Mouse (Mus musculus): ENCODE measurements around the gene Ankrd10.
"Not testable (repeated sequence)": the region's sequence is repeated elsewhere in the genome, so short reads cannot be mapped to it uniquely, and the experiment has no call there.

The Ankrd10 gene

DNA sequence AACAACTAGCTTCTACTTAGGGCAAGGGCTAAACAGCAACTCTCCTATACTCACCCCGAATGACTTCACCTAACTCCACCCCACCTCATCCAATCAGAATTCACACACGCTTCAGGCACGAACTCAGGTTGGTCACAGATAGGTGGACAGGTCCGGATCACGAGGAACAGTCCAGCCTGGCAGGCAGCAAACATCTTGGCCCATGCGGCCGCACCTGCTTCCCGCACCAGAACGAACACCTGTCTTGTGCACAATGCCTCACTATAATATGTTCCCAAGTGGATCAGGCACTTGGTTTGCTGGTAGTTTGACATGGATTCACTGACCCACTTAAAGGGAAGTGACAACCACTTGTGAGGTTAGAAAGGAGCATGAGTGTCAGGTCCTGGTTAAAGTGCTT is 26.7 kb downstream of the Ankrd10 start:
- no peak for DNase-seq

DNA sequence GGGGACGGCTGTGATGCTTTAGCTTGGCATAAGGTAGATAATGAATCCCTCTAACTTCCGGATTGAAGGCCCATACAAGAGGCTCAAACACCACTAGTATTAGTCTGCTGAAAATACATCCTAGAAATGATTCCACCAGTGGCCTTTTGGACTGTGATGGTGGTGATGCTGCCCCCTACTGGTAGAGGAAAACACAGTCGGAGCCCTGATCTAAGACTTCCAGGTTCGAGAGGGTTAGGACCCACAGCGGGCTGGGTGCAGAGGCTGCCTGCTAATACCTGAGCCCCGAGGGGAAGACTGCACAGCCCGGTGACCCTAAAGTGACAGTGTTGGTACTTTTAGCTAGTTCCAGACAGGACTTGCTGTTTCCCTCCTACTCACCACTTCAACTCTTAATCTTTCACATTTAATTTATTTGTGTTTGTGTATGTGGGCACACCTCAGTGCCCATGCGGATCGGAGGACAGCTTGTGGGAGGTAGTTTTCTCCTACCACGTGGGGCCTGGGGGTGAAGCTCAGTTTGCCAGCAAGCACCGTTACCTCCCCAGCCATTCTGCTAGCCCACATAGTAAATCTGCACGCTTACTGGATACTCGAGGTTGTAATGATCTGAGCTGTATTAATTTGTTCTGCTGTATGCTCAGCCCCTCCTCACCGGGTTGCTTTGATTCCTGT is 33.4 kb downstream of the Ankrd10 start:
- DNase-seq, result no peak

DNA sequence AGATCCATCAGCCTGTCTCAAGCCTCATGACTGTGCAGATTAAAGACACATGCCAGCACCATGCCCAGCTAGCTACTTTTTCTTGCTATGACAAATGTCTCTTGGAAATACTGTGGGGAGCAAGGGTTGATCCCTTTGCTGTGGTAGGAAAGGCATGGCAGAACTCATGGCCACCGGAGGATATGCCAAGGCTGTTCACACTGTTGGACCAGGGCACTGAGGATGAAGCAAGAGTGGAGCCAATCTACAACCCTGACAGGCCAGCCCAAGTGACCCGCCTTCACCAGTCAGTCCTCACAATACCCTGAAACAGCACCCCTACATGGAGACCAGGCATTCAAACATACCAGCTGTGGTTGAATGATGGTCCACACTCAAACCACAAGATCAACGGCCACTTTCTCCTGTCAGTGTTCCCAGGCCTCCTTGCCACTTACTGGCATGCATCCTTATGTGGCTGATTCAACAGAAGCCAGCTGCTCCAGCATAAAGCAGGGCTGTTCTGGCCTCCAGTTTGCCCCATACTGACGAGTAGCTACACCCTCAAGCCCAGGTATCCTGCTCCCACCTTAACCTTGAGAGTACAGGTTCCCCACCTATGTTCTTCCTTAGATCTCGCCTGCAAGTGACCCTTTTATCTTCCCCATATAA is 35.1 kb downstream of the Ankrd10 start:
- no peak for DNase-seq

DNA sequence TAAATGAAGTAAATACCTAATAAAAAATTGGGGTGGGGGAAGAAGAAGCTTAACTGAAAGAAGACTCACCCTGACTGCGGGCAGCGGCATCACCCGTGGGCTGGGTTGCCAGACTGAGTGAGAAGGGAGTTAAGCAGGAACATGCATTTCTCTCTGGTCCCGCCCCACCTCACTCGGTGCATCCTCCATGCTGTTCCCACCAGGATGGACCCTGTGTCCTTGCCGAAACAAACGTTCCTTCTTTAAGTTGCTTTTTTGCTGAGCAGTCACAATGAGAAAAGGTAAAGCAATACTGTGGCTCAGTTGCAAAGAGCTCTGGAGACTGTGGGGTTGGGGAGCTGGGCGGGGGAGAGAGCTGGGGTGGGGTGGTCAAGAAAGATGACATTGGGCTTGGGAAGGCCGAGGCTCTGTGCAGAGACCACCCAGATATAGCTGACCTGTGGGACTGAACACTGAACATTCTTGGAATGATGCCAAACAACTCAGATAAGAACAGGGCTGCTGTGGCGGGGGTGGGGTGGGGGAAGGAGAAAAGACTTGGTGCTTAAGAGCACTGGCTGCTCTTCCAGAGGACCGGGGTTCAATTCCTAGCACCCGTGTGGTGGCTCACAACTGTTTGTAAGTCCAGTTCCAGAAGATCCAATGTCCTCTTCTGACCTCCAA is 42.2 kb downstream of the Ankrd10 start:
- no peak for DNase-seq

DNA sequence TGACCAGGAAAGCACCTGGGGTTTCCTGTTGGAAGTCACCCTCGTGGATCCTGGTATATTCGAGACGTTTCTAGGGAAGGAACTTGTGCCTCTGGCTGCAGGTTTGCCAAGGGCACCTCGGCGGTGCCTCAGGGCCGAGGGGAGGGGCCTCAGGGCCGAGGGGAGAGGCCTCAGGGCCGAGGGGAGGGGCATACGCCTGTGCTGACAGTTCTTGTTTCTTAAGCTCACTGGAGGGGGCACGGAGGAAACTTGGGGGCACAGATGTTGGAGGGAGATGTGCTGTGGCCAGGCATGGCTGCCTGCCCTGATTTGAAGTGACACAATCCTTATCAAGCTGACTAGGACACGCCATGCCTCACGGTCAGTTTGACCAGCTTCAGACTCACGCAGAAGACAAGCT is 43.3 kb downstream of the Ankrd10 start:
- DNase-seq, result no peak

DNA sequence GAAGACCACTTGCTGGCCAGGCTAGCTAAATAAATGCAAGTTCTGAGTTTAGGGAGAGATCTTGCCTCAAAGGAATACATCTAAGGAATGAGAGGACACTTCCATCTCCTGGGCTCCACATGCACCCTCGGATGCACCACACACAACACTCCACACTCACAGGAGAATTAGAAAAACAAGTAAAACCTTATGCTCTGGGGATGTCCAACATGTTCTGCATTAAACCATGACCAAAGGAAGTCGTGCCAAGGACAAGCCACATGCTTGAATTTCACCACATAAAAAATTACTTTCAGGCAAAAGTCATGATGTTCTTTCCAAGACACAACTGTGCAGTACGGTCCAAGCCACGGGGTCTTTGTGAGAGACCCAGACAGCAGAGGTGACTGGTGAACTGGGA is 43.7 kb downstream of the Ankrd10 start:
- DNase-seq, result no peak

DNA sequence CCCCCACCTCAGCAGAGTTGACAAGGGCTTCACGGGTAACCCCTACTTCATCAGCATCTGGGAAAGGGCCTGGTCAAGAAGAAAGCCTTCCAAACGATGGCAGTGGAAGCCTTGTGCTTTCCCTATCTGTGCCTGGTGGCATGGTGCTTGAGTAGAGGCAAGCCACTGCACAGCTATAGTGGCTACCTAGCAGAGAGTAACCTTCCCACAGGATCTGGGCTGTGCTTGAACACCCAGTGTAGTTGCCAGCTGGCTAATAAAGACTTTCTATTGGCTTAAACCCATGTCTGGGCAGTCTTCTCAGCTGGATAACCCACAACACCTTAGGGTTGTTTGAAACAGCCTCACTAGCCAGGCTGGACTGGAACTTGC is 49.2 kb downstream of the Ankrd10 start:
- no peak for DNase-seq

DNA sequence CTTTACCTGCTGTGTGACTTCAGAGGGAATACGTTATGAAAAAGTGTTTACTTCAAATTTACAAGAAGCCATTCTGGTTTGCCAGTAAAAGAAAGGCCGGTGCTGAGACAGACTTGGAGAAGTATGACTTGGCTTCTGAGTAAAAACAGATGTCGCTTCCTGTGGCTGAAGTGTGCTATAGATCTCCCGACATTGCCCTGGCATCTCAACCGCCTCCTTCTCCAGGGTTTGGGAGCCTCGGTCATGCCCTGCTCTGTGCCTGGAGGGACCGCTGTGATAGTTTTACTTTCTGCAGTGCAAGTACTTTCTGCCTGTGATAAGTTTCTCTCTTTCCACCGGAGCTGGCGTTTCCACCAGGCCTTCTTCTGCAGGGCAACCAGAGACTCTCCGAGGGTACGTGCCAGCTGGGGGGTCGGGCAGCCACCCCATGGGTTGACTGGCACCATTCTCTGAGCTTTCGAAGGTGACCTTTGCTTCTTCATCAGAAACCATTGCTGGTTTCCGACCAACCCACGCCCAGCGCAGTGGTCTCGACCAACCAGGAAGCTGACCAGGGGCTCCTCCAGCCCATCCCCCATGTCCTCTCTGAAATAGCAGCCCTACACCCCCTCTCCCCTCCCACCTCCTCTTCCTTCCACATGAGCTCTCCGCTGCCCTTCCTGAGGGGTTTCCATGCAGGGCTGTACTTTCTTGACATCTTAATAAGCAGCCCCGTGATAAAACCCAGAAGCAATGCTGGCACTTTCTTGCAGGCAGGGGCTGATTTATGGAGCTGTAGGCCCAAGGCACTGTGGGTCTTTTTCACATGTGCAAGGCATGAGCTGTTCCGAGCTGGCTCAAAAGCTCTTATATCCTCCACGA is 49.8 kb downstream of the Ankrd10 start:
- no peak for DNase-seq

DNA sequence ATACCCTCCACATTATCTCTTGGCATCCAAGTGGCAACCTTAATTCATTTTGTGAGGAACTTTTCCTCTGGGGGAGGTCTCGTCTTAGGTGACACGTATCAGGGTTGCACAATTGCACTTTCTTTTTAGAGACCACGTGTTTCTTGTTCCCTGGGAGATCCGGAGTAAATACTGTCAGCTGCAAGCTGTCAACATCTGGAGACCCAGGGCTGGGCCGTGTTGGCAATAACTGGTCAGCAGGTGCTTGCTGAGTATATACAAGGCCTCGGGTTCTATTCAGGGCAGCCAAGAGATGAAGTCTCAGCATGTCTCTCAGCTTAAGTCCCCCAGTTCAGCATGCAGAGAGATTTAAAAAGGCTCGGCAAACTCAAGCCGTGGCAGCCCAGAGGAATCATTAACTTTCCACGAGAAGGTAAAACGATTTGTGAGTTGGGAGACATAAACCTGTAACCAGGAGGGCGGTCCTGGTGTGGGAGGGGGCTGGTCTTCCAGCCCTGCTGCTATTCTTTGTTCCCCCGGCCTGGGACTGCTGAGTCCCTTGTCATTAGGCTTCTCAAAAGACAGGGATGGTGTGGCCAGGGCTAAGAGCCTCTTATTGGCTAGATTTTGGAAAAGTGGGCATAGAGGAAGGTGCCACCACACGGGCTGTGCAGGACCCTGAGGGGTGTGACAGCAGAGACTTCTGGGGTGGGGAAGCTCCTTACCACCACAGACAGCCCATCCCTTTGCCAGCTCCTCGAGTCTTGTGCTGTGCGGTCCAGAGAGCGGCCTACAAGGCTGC is 59.8 kb downstream of the Ankrd10 start:
- no peak for DNase-seq

DNA sequence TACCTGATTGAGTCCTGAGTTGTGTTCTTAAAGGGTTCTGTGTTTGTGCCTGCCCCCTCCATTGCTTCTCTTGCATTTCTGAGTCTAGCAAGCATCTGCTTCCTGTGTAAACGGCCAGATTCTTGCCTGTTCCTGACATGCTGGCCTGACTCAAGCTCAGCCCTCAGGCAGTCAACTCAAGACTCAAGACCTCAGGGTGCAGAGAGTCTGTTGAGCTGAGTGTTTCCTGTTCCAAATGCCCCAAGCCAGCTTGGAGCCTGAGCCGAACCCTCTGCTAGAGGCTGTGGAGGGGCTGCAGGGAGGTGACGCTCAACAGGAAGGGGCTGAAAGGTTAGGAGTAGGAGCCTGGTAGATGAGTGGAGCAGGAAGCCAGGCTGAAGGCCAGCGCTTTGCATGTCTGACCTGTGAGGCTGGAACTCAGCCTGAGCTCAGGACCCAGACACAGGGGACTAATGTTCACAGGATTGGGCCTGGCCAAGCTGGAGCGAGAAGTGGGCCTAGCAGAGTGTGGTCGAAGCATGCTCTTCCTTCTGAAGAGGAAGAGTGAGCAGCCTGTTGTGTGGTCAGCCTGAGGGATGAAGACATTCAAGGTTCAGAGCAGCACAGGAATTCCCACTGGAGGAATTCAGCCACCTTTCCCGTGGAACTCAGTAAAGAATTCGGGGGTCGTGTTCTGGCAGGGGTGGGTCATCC is 60.5 kb downstream of the Ankrd10 start:
- no peak for DNase-seq

DNA sequence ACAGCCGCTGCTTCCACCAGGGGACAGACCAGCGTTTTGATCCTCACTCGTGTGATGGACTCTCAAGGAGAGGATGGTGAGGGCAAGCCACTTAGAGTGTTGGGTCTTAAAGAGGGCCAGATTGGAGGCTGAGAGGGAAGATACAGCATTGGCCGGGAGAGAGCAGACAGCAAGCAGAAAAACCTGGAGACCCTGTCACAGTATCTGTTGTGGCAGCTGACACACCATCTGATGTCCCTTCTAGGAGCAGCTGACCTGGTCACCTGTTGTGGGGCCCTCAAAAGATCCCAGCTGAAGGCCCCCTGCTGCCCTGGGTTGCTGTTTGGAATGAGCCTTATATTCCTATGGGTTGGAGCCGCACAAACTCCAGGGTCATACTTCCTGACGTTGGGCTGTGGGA is 63.1 kb downstream of the Ankrd10 start:
- DNase-seq, result no peak

DNA sequence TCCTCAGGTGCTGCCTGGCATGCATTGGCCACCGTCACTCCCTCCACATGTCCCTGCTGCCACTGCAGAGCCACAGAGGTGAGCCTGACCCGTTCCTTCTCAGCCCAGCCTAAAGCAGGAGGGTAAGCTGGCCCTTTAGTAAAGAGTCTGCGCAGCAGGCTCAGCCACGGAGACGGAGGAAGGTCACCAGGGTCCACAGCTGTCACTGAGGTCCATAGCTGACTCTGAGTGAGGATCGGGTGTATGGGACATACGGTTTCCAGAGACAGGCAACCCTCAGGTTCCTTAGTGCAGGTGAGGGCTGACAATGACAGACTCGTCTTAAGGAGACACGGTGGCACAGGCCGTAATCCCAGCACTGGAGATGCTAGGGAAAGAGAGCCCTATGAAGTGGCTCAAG is 63.6 kb downstream of the Ankrd10 start:
- no peak for DNase-seq

DNA sequence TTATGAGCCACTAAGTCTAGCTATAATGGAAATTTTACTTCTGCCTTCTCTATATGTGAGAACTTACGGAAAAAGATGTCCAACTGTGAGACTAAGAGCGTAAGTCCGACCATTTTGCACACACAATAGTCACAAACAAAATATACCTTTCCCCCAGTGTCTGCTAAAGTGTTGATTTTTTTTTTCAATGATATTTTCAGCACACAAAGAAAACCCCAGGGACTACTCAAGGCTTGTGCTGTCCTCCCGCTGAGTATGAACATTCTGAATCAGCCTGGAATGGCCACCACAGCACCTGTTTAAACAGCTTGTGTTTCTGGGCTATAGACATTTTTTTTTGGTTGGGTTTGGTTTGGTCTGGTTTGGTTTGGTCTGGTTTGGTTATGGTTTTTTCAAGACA is 64.8 kb downstream of the Ankrd10 start:
- no peak for DNase-seq

DNA sequence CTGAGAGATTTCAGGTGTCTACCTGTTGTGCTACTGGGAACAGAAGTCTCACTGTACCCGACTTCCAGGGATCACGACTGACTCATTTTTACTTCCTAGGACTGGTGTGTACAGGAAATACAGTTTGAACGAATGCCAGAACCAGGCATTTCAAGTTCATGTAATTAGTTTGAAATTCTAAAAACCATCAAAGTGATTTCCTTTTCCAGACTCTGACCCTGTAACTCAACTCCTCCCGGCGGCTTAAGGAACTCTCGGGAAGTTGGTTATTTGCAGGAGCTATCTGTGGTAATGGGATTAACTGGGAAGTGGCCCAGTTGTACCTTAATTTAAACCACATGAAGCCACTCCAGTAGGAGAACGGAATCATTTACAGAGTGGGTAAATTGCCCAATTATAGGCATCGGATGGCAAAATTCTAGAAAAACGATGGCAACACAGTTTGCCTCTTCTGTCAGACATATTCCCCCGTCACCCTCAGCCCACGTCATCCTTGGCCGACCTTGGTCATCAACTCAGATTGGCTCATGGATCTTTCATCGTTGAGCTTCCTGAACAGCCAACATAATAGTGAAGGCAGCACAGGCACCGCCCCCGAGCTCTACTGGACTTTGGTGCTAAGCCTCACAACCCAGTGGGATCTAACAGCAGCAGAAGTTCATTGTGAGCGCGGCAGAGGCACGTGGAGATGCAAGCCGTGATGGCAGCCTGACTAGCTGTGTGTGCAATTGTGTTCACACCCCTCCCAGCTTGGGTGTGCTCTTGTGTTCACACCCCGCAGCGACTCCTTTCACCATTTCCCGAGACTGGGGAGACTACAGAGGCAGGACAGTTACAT is 66.1 kb downstream of the Ankrd10 start:
- DNase-seq, result no peak

DNA sequence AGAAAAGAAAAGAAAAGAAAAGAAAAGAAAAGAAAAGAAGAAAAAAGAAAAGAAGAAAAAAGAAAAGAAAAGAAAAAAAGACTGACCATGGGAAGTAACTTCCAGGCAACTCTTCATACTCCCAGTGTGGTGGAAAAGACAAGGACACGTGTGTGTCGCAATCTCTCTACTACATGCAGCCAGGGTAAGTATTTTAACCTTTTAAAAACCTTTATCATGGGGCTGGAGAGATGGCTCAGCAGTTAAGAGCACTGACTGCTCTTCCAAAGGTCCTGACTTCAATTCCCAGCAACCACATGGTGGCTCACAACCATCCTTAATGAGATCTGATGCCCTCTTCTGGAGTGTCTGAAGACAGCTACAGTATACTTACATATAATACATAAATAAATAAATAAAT is 67.4 kb downstream of the Ankrd10 start:
- not testable (repeated sequence) for DNase-seq

DNA sequence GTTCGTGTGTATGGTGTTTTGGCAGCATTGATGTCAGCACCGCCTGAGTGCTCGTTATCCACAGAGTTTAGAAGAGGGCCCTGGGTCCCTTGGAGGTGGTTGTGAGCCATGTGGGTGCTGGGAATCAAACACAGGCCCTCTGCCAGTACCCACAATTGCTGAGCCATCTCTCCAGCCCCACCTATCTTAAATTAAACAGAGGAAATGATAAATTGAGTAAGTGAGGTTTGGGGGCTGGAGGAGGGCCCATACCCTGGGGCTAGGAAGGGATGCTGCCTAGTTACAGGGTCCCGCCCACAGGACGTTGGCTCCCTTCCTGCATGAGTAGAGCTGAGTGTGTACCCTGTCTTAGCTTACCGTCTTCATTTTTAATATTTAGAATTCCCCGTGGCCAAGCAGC is 70.8 kb downstream of the Ankrd10 start:
- DNase-seq, result no peak

DNA sequence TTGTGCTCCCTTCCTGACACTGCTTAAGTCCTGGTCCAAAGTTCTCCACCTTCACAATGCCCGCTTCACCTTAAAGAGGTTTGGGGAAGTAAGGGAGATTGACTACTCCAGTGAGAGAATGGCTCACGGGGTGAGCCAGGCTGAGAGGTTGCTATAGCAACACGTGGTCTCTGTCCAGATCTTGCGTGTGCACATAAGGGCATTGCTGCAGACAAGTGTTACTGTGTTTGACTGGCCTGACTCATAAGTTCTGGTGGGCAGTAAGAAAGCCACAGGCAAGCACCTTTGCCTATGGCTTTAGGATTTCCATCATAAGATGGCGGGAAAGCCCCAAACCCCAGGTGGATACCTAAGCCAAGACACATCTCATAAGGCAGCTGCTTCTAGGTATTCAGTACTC is 71.3 kb downstream of the Ankrd10 start:
- no peak for DNase-seq
